Mouse (Mus musculus) cerebellum, adult 2 months (tissue): ENCODE results near the gene Siglec1. TPM values are rescaled to one million over a fixed set of nuclear protein-coding genes. Genes with fewer than 3 reads are reported as not detected.
A peak's percentile ranks its signal among the peaks of the same experiment; 100 is the strongest.

Experiments
- DNase-seq, 2 experiments: peaks; one replicate each; pipeline ENCODE4 v3.0.0; 2021
- H3K27ac ChIP-seq: fragments of 200-500 bp; 2 replicates; pipeline ENCODE4 v1.5.1; 2012; ENCODE audit warnings: low read length, control low read depth, inconsistent platforms; ENCODE audit not compliant: insufficient read depth
- H3K27me3 ChIP-seq: fragments of 200-500 bp; 2 replicates; pipeline ENCODE4 v1.6.1; 2012; ENCODE audit warnings: inconsistent platforms, mild to moderate bottlenecking, low read length, moderate library complexity; ENCODE audit not compliant: control insufficient read depth, insufficient read depth
- H3K4me1 ChIP-seq: fragments of 200-500 bp; 2 replicates; pipeline ENCODE4 v1.6.1; 2011; ENCODE audit warnings: low read length; ENCODE audit not compliant: control insufficient read depth, insufficient read depth
- H3K4me3 ChIP-seq: fragments of 200-500 bp; replicated peaks from 2 replicates; pipeline ENCODE3; 2011; ENCODE audit warnings: mild to moderate bottlenecking, low read depth, low read length, control low read depth; ENCODE audit not compliant: insufficient read depth
- CTCF ChIP-seq: fragments of 200-500 bp; IDR thresholded peaks from 2 replicates; pipeline ENCODE4 v1.5.1; 2011; ENCODE audit warnings: low read depth, mild to moderate bottlenecking, control low read depth, low read length, moderate library complexity, borderline replicate concordance; ENCODE audit not compliant: insufficient read depth
- POLR2A ChIP-seq: fragments of 200-500 bp; IDR thresholded peaks from 2 replicates; pipeline ENCODE4 v1.6.1; 2011; ENCODE audit warnings: low read length, control low read depth, borderline replicate concordance; ENCODE audit not compliant: insufficient read depth
- WGBS: fragments of 180-500 bp; shearing (Covaris S2); methylation state at CpG from one replicate; pipeline ENCODE4 v1.1.7; 2018; 5-methylcytosine and 5-hydroxymethylcytosine counted together
- polyA plus RNA-seq: library from polyadenylated mRNA; depleted of rRNA; stranded (reverse); fragments of >200 nt; gene quantifications from 2 replicates; pipeline ENCODE4 v1.2.3, GENCODE M21; 2012

Siglec1 gene
- polyA plus RNA-seq, 1 experiment, result 0.07 TPM

DNA sequence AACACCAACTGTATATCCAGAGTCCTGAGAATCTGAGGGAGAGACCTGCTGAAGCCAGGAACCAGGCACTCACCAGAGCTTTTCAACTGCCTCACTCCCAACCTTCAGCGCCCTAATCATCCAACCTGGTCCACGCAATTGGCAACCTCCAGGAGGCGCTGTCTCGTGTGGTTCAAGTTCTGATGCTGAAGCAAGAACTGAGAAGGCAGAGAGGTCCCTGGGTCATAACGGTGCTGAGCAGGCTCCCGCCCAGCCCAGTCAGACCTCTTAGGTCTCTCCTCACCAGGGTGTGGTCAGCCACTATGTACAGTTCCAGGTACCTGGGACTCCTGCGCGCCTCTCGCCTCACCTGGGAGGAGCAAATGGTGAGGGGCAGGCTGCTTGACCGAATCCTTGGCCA lies 30.9 kb downstream of the Siglec1 start:
- WGBS, result 1% methylated on average over 10 of the region's 10 CpGs
- no peaks in the 10 kb centered on the region; the same call in 1 of the 2 replicates for H3K27me3 ChIP-seq
- H3K4me3 ChIP-seq, result no peak overlapping the region
- no peak for TF ChIP-seq POLR2A
- TF ChIP-seq CTCF, result peak; percentile 52; the same call in 1 of the 2 replicates
- H3K27ac ChIP-seq, result no peak overlapping the region
- peak in 1 of 2 experiments; percentile 7 for DNase-seq
- peaks cover 9% of the 10 kb centered on the region; the same call in 1 of the 2 replicates for H3K4me1 ChIP-seq

DNA sequence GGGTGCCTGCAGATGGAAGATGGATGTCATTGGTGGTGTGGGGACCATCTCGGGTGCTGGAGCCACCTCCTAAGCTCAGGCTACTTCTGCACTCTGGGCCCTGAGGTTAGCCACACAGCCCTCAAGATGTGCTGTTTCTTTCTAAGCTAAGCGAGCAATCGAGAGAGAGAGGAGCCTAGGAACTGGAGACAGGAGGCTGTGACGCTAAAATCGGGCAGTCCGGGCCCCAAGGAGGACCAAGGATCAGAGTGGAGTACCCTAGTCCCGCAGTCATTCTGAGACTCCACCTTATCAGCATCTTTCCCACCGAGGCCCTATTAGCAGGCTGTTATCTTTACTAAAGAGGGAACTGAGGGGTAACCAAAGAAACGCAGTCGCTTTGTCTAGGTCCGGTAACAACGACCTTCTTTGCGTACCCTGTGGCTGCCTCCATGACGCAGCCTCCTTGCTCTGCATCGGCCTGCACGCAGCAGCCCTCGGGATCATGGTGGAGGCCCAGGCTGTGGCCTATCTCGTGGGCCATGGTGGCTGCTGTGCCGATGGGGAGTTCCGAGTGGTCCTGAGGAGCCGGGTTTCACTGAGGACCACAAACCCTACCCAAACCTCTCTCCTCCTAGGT lies 31.8 kb downstream of the Siglec1 start:
- no peak overlapping the region for H3K4me3 ChIP-seq
- no peak for DNase-seq
- H3K27me3 ChIP-seq, result no peaks in the 10 kb centered on the region; the same call in 1 of the 2 replicates
- 9% methylated on average over 21 of the region's 21 CpGs for WGBS
- no peak for TF ChIP-seq POLR2A
- TF ChIP-seq CTCF, result no peak
- no peak overlapping the region for H3K27ac ChIP-seq
- peaks cover 9% of the 10 kb centered on the region; the same call in 1 of the 2 replicates for H3K4me1 ChIP-seq

DNA sequence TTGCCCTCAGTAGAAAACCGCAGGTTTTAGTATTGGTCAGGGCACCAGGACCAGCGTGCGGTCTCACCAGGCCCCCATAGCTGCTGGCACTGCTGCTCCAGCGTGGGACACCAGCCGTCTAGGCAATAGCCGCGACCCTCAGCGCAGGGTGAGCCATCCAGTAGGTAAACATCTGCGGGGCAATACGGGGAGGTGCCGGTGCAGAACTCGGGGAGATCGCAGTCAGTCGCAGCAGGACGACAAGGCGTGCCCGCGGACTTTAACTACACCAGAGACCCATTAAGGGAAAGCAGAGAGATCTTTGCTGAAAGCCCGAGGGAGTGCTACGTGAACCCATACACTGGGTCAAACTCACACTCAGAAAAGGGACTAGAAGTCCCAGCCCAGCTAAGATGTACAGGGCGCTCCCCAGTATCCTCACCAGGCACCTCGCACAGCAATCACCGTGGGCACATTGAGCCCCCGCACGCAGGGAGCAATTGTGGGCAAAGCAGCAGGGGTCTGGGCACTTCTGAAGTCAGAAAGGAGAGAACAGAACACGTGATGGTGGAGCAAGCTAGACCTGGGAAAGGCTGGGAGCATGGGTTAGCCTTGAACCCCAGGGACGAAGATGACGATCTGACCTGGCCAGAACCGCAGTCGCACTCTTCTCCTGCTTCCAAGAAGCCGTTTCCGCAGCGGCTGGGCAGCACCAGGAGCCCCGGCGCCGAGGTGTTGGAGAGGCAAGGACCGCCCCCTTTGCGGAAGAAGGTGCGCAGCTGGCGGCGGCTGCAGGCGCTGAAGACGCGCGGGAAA lies 32.5 kb downstream of the Siglec1 start:
- no peaks in the 10 kb centered on the region; the same call in 1 of the 2 replicates for H3K27me3 ChIP-seq

DNA sequence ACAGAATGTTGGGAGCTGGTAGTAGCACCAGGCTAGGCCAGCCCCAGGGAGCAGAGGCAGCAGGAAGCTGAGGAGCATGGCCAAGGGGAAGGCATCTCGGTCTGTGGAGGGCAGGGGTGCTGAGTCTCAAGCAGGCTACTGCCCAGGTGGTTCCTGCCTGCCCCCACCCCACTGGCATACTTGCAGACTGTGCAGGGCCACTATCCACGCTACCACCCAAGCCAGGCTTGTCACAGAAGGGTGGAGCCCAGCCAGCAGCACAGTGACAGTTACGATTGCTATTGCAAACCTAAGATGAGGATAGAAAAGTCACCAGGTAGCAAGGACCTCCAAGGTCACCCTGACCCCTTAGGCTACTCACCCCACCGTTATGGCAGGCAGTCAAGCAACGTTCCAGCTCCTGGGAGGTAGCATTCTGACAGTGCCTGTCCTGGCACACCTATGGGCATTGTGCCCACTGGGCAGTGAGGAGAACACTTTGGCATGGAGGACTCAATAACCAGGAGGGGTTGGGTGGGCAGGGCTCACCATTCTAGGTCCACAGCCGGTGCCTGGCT lies 33.6 kb downstream of the Siglec1 start:
- no peak for DNase-seq
- Histone ChIP-seq H3K27me3 (no peaks in the 10 kb centered on the region; the same call in 1 of the 2 replicates), H3K4me3 (no peak overlapping the region), H3K27ac (no peak overlapping the region), H3K4me1 (peaks cover 9% of the 10 kb centered on the region; the same call in 1 of the 2 replicates)
- 30% methylated on average over 6 of the region's 6 CpGs for WGBS
- TF ChIP-seq POLR2A (no peak), CTCF (no peak)

More for the DNA sequence above, 32.5 kb downstream of the Siglec1 start:
- TF ChIP-seq POLR2A, result no peak
- TF ChIP-seq CTCF, result no peak
- WGBS, result 3% methylated on average over 45 of the region's 45 CpGs
- Histone ChIP-seq H3K27ac (no peak overlapping the region), H3K4me1 (peaks cover 9% of the 10 kb centered on the region; the same call in 1 of the 2 replicates), H3K4me3 (no peak overlapping the region)
- no peak for DNase-seq

DNA sequence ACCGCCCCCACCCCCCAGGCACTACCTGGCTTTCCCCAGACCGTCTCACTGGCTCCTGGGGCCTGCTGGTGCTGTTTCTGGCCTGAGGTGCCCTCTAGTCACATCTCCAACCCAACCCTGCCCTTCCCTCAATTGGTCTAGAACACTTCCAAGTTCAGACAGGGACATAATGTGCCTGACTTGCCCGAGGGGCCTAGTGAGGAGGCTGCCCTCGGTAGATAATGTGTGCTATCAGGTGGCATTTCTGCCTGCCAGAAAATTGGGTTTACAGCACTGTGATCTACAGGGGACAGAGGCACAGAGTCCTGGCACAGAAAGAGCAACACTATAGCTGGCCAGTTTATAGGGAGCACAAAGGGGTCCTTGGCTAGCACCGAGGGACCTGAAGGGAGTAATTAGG lies 34.5 kb downstream of the Siglec1 start:
- 61% methylated on average over 5 of the region's 5 CpGs for WGBS
- H3K4me1 ChIP-seq, result peaks cover 9% of the 10 kb centered on the region; the same call in 1 of the 2 replicates
- DNase-seq, result no peak
- H3K4me3 ChIP-seq, result no peak overlapping the region
- H3K27me3 ChIP-seq, result no peaks in the 10 kb centered on the region; the same call in 1 of the 2 replicates
- no peak for TF ChIP-seq CTCF
- TF ChIP-seq POLR2A, result no peak
- no peak overlapping the region for H3K27ac ChIP-seq

DNA sequence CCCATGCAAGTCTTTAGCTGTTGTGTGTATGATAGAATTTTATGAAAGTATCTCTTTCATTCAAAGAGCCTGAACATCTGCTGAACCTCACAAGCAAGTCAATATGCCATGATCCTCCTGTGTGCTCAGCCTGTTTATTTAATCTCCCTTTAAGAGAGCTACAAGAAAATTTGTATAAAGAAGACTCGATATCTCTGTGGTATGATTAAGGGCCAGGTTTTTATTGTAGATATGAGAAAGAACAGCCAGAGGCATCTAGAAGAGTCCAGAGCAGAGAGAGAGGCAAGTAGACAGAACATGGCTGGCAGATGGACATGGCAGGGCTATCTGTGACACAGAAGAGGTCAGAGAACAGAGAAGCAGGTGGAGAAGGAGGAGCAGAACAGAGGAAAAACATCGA lies 40.5 kb downstream of the Siglec1 start:
- no peak for TF ChIP-seq POLR2A
- no peak for TF ChIP-seq CTCF
- H3K4me1 ChIP-seq, result no peaks in the 10 kb centered on the region
- no peak overlapping the region for H3K4me3 ChIP-seq
- no peak for DNase-seq
- 71% methylated on average over 2 of the region's 2 CpGs for WGBS
- H3K27me3 ChIP-seq, result no peaks in the 10 kb centered on the region
- H3K27ac ChIP-seq, result no peak overlapping the region

DNA sequence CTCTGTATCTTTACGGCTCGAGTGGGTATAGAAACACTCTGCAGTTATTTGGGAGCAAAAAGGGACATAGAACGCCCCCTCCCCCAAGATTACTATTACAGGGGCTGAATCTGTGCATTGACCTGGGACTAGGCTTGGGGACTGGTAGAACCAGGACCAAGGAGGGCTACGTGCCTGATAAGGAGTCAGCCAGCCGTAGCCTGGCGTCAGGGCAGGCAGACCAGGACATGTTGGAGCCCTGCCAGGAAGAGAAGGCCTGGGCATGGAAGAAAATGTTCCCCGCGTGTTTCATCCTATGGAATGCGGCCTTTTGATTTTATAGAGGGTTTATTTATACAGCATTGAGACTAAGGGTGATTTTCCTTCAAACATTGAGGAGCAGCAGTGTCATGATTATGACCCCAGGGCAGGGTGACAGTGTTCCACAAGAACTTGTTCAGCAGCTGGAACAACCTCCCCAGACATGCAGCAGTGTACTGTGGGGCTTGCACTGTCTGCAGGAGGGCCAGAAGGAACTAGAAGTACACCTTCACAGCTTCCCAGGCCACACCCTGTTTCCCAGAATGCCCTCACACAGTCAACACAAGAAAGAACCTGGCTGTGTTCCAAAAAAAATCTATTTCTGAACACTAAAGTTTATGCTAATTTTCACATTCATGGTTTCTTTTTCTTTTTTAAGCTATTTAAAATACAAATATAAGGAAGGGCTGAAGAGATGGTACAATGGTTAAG lies 41.4 kb downstream of the Siglec1 start:
- no peaks in the 10 kb centered on the region for H3K4me1 ChIP-seq
- H3K27ac ChIP-seq, result no peak overlapping the region
- DNase-seq, result no peak
- TF ChIP-seq POLR2A (no peak), CTCF (no peak)
- WGBS, result 49% methylated on average over 9 of the region's 9 CpGs
- H3K4me3 ChIP-seq, result no peak overlapping the region
- H3K27me3 ChIP-seq, result no peaks in the 10 kb centered on the region
